Mouse (Mus musculus): ENCODE data around the gene Adam15.

- TF ChIP-seq CTCF (IDR thresholded peaks at IDR 0.05; ENCODE audit: extremely low read depth, insufficient read depth, insufficient read length, insufficient replicate concordance) (no peak), POLR2A (IDR thresholded peaks at IDR 0.05; ENCODE audit: low read depth, low read length) (no peak)
Observed at GRCm38 (mm10) chr3:89332013-89332412, 17.8 kb downstream of the Adam15 start.
